Mouse (Mus musculus) monocyte, adult 5-6 weeks (primary cell): Measurements from ENCODE around the gene AI464131. TPM values are rescaled to one million over a fixed set of nuclear protein-coding genes. Genes with fewer than 3 reads are reported as not detected.

Experiments used
- ATAC-seq: fragments of 153-309, 156-312 bp; replicated peaks from 2 replicates; pipeline ENCODE4 v1.8.0; 2017; ENCODE audit warnings: mild to moderate bottlenecking; ENCODE audit not compliant: low TSS enrichment, insufficient number of reproducible peaks, severe bottlenecking, poor library complexity, low FRiP score
- total RNA-seq: library from RNA; stranded (forward); fragments of 200-1000, 200-491, 200-594 nt; gene quantifications from 3 replicates; pipeline ENCODE4 v1.2.3, GENCODE M21; 2017

The AI464131 gene
- total RNA-seq, 1 experiment from 2014 or later, result not detected

- ATAC-seq, result no peak
Observed at GRCm38 (mm10) chr4:41507326-41507924, 4.5 kb upstream of the AI464131 start.

GRCm38 (mm10) chr4:41506906-41507305, 4.0 kb upstream of the AI464131 start:
- ATAC-seq, result peak; percentile 58

GRCm38 (mm10) chr4:41506156-41506555, 3.3 kb upstream of the AI464131 start:
- no peak for ATAC-seq

- no peak for ATAC-seq
Observed at GRCm38 (mm10) chr4:41505131-41505551, 2.3 kb upstream of the AI464131 start.

- ATAC-seq, result no peak
Observed at GRCm38 (mm10) chr4:41504325-41504724, 1.4 kb upstream of the AI464131 start.

- no peak for ATAC-seq
Observed at GRCm38 (mm10) chr4:41502171-41502940, 520 bp downstream of the AI464131 start.

GRCm38 (mm10) chr4:41500787-41501186, 2.1 kb downstream of the AI464131 start:
- ATAC-seq, result no peak

- no peak for ATAC-seq
Observed at GRCm38 (mm10) chr4:41499619-41500018, 3.3 kb downstream of the AI464131 start.

- ATAC-seq, result no peak
Observed at GRCm38 (mm10) chr4:41498921-41499391, 3.9 kb downstream of the AI464131 start.

GRCm38 (mm10) chr4:41497995-41498845, 4.7 kb downstream of the AI464131 start:
- no peak for ATAC-seq

GRCm38 (mm10) chr4:41497579-41497978, 5.3 kb downstream of the AI464131 start:
- no peak for ATAC-seq

GRCm38 (mm10) chr4:41497046-41497445, 5.8 kb downstream of the AI464131 start:
- ATAC-seq, result no peak

- no peak for ATAC-seq
Observed at GRCm38 (mm10) chr4:41495850-41496249, 7.0 kb downstream of the AI464131 start.

GRCm38 (mm10) chr4:41495076-41495475, 7.8 kb downstream of the AI464131 start:
- no peak for ATAC-seq

- no peak for ATAC-seq
Observed at GRCm38 (mm10) chr4:41494378-41494777, 8.5 kb downstream of the AI464131 start.

GRCm38 (mm10) chr4:41493464-41494116, 9.3 kb downstream of the AI464131 start:
- no peak for ATAC-seq

- no peak for ATAC-seq
Observed at GRCm38 (mm10) chr4:41492951-41493350, 9.9 kb downstream of the AI464131 start.

- no peak for ATAC-seq
Observed at GRCm38 (mm10) chr4:41481601-41482017, 21.3 kb downstream of the AI464131 start.

- ATAC-seq, result no peak
Observed at GRCm38 (mm10) chr4:41480254-41480653, 22.6 kb downstream of the AI464131 start.
